Mouse (Mus musculus): ENCODE measurements around the gene Gm10521. TPM values are rescaled to one million over a fixed set of nuclear protein-coding genes. Genes with fewer than 3 reads are reported as not detected.

Gene Gm10521
- total and polyA plus RNA-seq, 3 experiments: 0.13 to 1.7 (median 0.21) TPM

DNA sequence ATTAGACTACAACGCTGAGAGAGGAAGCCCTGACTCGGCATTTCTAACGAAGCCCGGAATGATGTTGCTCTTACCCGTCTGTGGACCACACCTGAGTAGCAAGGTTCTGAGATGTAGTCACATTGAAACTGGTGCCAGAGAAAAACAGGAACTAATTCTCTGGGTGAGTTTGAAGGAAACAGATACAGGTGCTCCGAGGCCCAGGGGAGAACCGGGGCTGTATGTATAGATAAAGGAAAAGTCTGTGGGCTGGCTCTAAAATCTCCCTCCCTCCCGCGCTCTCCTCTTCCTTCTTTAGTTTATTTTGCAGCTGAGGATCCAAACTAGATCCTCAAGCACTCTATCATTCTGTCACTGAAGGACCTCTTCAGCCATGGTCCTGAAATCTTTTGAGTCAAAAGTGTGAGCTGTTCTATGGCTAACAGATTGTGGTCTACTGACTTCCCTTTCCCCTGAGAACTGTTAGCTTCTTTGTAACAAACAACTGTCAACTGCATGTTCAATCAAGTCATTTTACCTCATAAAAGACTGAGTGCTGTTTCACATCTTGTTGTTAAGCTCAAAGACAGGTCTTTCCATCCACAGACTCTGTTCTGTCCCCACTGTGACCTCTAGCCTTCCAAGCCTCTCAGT, 25.6 kb downstream of the Gm10521 start:
- in situ Hi-C loops (cut with MboI; ENCODE audit: low pct_ligation_motif_present, low pct_unique_long_range_greater_than_20kb, low sequenced_read_pairs): no loop called here
- Histone ChIP-seq H3K27me3 (replicated peaks) (no peaks in the 10 kb centered on the region), H3K9ac (ENCODE audit: insufficient read depth, low read depth) (peak overlapping the region; percentile 63), H3K79me2 (replicated peaks; ENCODE audit: control insufficient read depth, extremely low read depth, insufficient read depth, poor library complexity, severe bottlenecking) (peaks cover 41% of the 10 kb centered on the region), H3K36me3 (replicated peaks in 1 of 2; ENCODE audit: control insufficient read depth in 1 of 2, insufficient read depth in 1 of 2, low read length in 1 of 2) (peaks cover 17 to 30% of the 10 kb centered on the region in 2 experiments), H3K4me2 (ENCODE audit: insufficient read depth, low read depth, poor library complexity, severe bottlenecking) (peak overlapping the region; percentile 91), H3K9me3 (replicated peaks; ENCODE audit: low read length) (peaks cover 20% of the 10 kb centered on the region), H3K4me3 (replicated peaks in 1 of 3; ENCODE audit: low read depth in 2 of 3, low read length in 2 of 3, poor library complexity in 1 of 3) (peak overlapping the region in 2 of 3 experiments; percentile 33 to 37), H3K27ac (ENCODE audit: insufficient read depth, low read depth) (peak overlapping the region; percentile 92), H3K4me1 (ENCODE audit: control insufficient read depth in 1 of 2, insufficient read depth in 2 of 2) (peaks cover 6 to 30% of the 10 kb centered on the region in 2 experiments; a peak in 3 of 4 replicates)
- dilution Hi-C loops (cut with MboI; ENCODE audit: extremely low pct_ligation_motif_present, extremely low pct_unique_long_range_greater_than_20kb, low sequenced_read_pairs): no loop called here
- TF ChIP-seq UBTF (IDR thresholded peaks at IDR 0.05; ENCODE audit: low read depth, low read length): no peak
- peak; percentile 98 for TF ChIP-seq MAFK (IDR thresholded peaks at IDR 0.05; ENCODE audit: insufficient replicate concordance, low read length)
- no peak for TF ChIP-seq NELFE (IDR thresholded peaks at IDR 0.05; ENCODE audit: low read depth, low read length)
- TF ChIP-seq RCOR1 (conservative IDR thresholded peaks at IDR 0.05; ENCODE audit: low read depth, low read length): peak; percentile 93
- TF ChIP-seq KAT2A (IDR thresholded peaks at IDR 0.05; ENCODE audit: insufficient replicate concordance, low read length): no peak
- TF ChIP-seq IRF4 (IDR thresholded peaks at IDR 0.05; ENCODE audit: low read depth, low read length): peak; percentile 96
- no peak for TF ChIP-seq ZNF384 (IDR thresholded peaks at IDR 0.05; ENCODE audit: low read depth, low read length)
- no peak for TF ChIP-seq PAX5 (IDR thresholded peaks at IDR 0.05; ENCODE audit: low read length)
- TF ChIP-seq MEF2A (IDR thresholded peaks at IDR 0.05; ENCODE audit: borderline replicate concordance, low read depth, low read length): peak; percentile 73
- peak; percentile 74; the same call in 1 of the 2 replicates for TF ChIP-seq SIN3A (IDR thresholded peaks at IDR 0.05; ENCODE audit: low read length)
- TF ChIP-seq HCFC1 (IDR thresholded peaks at IDR 0.05; ENCODE audit: low read depth, low read length): peak; percentile 38; the same call in 1 of the 2 replicates
- no peak for TF ChIP-seq USF1 (IDR thresholded peaks at IDR 0.05; ENCODE audit: low read depth, low read length)
- TF ChIP-seq GABPA (IDR thresholded peaks at IDR 0.05; ENCODE audit: insufficient replicate concordance, low read depth, low read length): no peak
- no peak for TF ChIP-seq POLR2AphosphoS2 (IDR thresholded peaks at IDR 0.05; ENCODE audit: low read depth, low read length)
- peak; percentile 84 for TF ChIP-seq JUN (IDR thresholded peaks at IDR 0.05; ENCODE audit: insufficient read depth, low read depth, low read length)
- TF ChIP-seq CTCF (conservative IDR thresholded peaks at IDR 0.05 in 1 of 2, IDR thresholded peaks at IDR 0.05 in 1 of 2; ENCODE audit: low read depth in 2 of 2, low read length in 2 of 2): no peak
- TF ChIP-seq EP300 (IDR thresholded peaks at IDR 0.05; ENCODE audit: low read length): peak; percentile 97
- TF ChIP-seq TCF12 (IDR thresholded peaks at IDR 0.05; ENCODE audit: low read depth, low read length): peak; percentile 97
- TF ChIP-seq CHD2 (IDR thresholded peaks at IDR 0.05; ENCODE audit: low read length): peak; percentile 79
- peak; percentile 83 for TF ChIP-seq MAZ (IDR thresholded peaks at IDR 0.05; ENCODE audit: low read depth, low read length)
- no peak for TF ChIP-seq ZC3H11A (IDR thresholded peaks at IDR 0.05; ENCODE audit: low read depth, low read length)
- peak; percentile 60; the same call in 1 of the 2 replicates for TF ChIP-seq MYC (IDR thresholded peaks at IDR 0.05; ENCODE audit: low read depth, low read length)
- no peak; the same call in 1 of the 2 replicates for TF ChIP-seq USF2 (conservative IDR thresholded peaks at IDR 0.05; ENCODE audit: low read depth, low read length)
- TF ChIP-seq POLR2A (IDR thresholded peaks at IDR 0.05; ENCODE audit: low read depth, low read length): peak; percentile 51; the same call in 1 of the 2 replicates
- TF ChIP-seq E2F4 (IDR thresholded peaks at IDR 0.05; ENCODE audit: insufficient replicate concordance, low read depth, low read length): 0 out of 2 replicates have a peak, but pooled peaks have one; percentile 70
- TF ChIP-seq ELF1 (IDR thresholded peaks at IDR 0.05; ENCODE audit: low read depth, low read length): no peak; the same call in 1 of the 2 replicates
- peak; percentile 10; the same call in 1 of the 2 replicates for TF ChIP-seq SMC3 (IDR thresholded peaks at IDR 0.05; ENCODE audit: low read depth, low read length)
- no peak for TF ChIP-seq ZKSCAN1 (IDR thresholded peaks at IDR 0.05; ENCODE audit: borderline replicate concordance, low read depth, low read length)
- TF ChIP-seq MXI1 (IDR thresholded peaks at IDR 0.05; ENCODE audit: low read depth, low read length): no peak
- TF ChIP-seq TBP (conservative IDR thresholded peaks at IDR 0.05; ENCODE audit: low read depth, low read length): 0 out of 2 replicates have a peak, but pooled peaks have one; percentile 54
- TF ChIP-seq BHLHE40 (IDR thresholded peaks at IDR 0.05; ENCODE audit: low read depth, low read length): peak; percentile 84
- peak; percentile 58 for TF ChIP-seq MAX (IDR thresholded peaks at IDR 0.05; ENCODE audit: low read length)
- peak; percentile 94 for TF ChIP-seq ETS1 (conservative IDR thresholded peaks at IDR 0.05; ENCODE audit: low read depth, low read length)
- peak; percentile 90 for TF ChIP-seq JUND (conservative IDR thresholded peaks at IDR 0.05; ENCODE audit: low read depth, low read length)
- DNase-seq (ENCODE audit: extremely low read depth): peak; percentile 89

All from CH12.LX (cell line).